23 mouse cellular contexts compared by ENCODE assay signal in the genomic region with DNA sequence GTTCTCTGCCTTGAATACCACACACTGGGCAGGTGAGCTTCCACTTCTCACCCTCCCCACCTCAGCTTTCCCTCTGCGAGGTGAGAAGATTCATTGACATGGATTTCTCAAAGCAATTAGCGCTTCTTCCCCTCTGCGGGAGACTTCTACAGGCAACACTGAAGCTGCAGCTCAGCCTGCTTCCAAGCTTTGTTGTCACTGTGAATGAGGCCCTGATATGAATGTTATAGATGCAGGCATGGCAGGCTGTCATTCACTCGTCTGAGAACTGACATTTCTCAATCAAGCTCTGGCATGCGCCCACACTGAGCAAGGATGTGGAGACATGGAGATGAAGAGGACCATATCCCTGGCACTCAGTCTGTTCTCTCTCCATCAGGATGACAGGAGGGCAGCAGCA. TPM values are rescaled to one million over a fixed set of nuclear protein-coding genes. Genes with fewer than 3 reads are reported as not detected.
"Had no signal": no experiment of that assay in that cellular context is flagged by ENCODE, and none has a peak within 500 bp of the region (broad histone marks: within the 10 kb centered on the region; RNA-seq: fewer than 3 reads in every experiment).

No protein-coding gene starts in this region.

- H3K9me3 ChIP-seq: liver, embryonic 13.5 days; neural tube, embryonic 12.5 days; neural tube, embryonic 15.5 days had no signal

- H3K4me2 ChIP-seq: liver, embryonic 13.5 days; neural tube, embryonic 12.5 days; neural tube, embryonic 15.5 days had no signal

- DNase-seq: kidney, adult 18-20 months; kidney, adult 9 months; kidney, postnatal 14 days; liver, embryonic 13.5 days; lung, adult 2 months; lung, postnatal 14 days; lung, postnatal 4 days; midbrain, embryonic 14.5 days; right cerebral cortex, adult 18-20 months; right cerebral cortex, postnatal 25 days; thymus, adult 2 months; thymus, postnatal 14 days; thymus, postnatal 4 days had no signal

- H3K4me1 ChIP-seq: liver, embryonic 13.5 days; neural tube, embryonic 12.5 days had no signal

- H3K27ac ChIP-seq: layer of hippocampus, adult 2 months; liver, embryonic 13.5 days; neural tube, embryonic 12.5 days; neural tube, embryonic 15.5 days; stomach, postnatal 0 days had no signal

- H3K9ac ChIP-seq: liver, embryonic 13.5 days; neural tube, embryonic 12.5 days; neural tube, embryonic 15.5 days had no signal

- H3K4me3 ChIP-seq: layer of hippocampus, adult 2 months; liver, embryonic 13.5 days; neural tube, embryonic 12.5 days; neural tube, embryonic 15.5 days had no signal

- H3K27me3 ChIP-seq: liver, embryonic 13.5 days; neural tube, embryonic 12.5 days; neural tube, embryonic 15.5 days had no signal

- H3K36me3 ChIP-seq: liver, embryonic 13.5 days; neural tube, embryonic 12.5 days; neural tube, embryonic 15.5 days had no signal

RNA-seq across cellular contexts. Expression of a gene that starts 52.2 kb away (rescaled TPM):
- total RNA-seq: liver, adult 2 months; megakaryocyte progenitor cell, adult 5-6 weeks; megakaryocyte-erythroid progenitor cell, adult 5-6 weeks had no signal
- polyA plus RNA-seq: limb, embryonic 11.5 days; liver, adult 2 months; small intestine, adult 2 months; spleen, adult 2 months had no signal
